8 mouse cellular contexts compared by ENCODE assay signal in the genomic region with DNA sequence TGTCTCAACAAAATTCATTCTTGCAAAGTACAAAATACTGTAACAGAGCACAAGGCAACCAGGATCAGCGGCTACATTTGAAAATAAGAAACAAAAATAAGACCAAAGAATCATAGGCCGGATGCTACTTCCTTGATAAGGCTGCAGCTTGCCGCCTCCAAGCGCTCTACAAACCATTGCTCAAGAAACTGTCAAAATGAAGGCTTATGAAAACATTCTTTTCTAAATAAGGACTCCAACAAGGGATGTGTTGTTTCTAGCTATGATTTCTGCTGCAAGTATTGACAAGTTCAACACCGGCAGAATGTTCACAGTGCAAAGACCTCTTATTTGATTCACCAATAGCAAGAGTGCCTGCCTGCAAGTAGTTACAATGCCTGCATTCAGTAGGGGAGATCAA. TPM values are rescaled to one million over a fixed set of nuclear protein-coding genes. Genes with fewer than 3 reads are reported as not detected.
DNase-seq lines count a peak whose midpoint lies in the region; ATAC-seq and TF ChIP-seq lines count a peak whose summit lies in the region.

No protein-coding gene starts in this region.

- peak overlapping the region; percentile 40; the same call in 1 of the 2 replicates for H3K27ac ChIP-seq in left cerebral cortex, adult 2 months
- H3K27ac ChIP-seq in bone marrow macrophage, adult 2 months (ENCODE audit: insufficient read depth, low read depth, low read length): no peak overlapping the region
- peak overlapping the region; percentile 92; the same call in 1 of the 2 replicates for H3K27ac ChIP-seq in hindbrain, embryonic 15.5 days (replicated peaks)
- H3K27ac ChIP-seq in macrophage: no peak overlapping the region

- H3K36me3 ChIP-seq in hindbrain, embryonic 15.5 days: no peaks in the 10 kb centered on the region
- H3K36me3 ChIP-seq in macrophage (ENCODE audit: inconsistent target): no peaks in the 10 kb centered on the region

- peaks cover 57% of the 10 kb centered on the region for H3K79me2 ChIP-seq in macrophage (ENCODE audit: inconsistent target)

- DNase-seq in left cerebral cortex, adult 2 months (ENCODE audit: extremely low spot score in 1 of 2, low spot score in 2 of 2): no peak
- no peak for DNase-seq in left cerebral cortex, adult 18-20 months (ENCODE audit: low spot score in 2 of 2)
- no peak for DNase-seq in retina, postnatal 1 day
- DNase-seq in spleen, postnatal 36 days (ENCODE audit: low spot score in 2 of 2): no peak

- no peak for ATAC-seq in hindbrain, embryonic 15.5 days (ENCODE audit: low FRiP score, low read depth)
- no peak for ATAC-seq in granulocyte monocyte progenitor cell, adult 5-6 weeks (replicated peaks; ENCODE audit: poor library complexity, severe bottlenecking)

- H3K4me1 ChIP-seq in bone marrow macrophage, adult 2 months (ENCODE audit: control insufficient read depth, insufficient read depth, low read length): peaks cover 14% of the 10 kb centered on the region
- H3K4me1 ChIP-seq in hindbrain, embryonic 15.5 days (replicated peaks): peaks cover 29% of the 10 kb centered on the region

- peak overlapping the region; percentile 96 for H3K4me3 ChIP-seq in left cerebral cortex, adult 2 months
- peak overlapping the region; percentile 96 for H3K4me3 ChIP-seq in bone marrow macrophage, adult 2 months (ENCODE audit: insufficient read depth, low read length)
- H3K4me3 ChIP-seq in hindbrain, embryonic 15.5 days: peak overlapping the region; percentile 85
- H3K4me3 ChIP-seq in macrophage (ENCODE audit: inconsistent target): peak overlapping the region; percentile 39

- H3K9me3 ChIP-seq in hindbrain, embryonic 15.5 days: no peaks in the 10 kb centered on the region

- no peak for TF ChIP-seq CTCF in left cerebral cortex, adult 2 months (IDR thresholded peaks at IDR 0.05)
- no peak for TF ChIP-seq CTCF in bone marrow macrophage, adult 2 months (IDR thresholded peaks at IDR 0.05; ENCODE audit: low read depth, low read length)

- peak overlapping the region; percentile 83 for H3K9ac ChIP-seq in hindbrain, embryonic 15.5 days

- 43% methylated on average over 5 of the region's 5 CpGs for WGBS in hindbrain, embryonic 15.5 days
- WGBS in macrophage (ENCODE audit: missing documents): 13% methylated on average over 5 of the region's 5 CpGs

- H3K4me2 ChIP-seq in hindbrain, embryonic 15.5 days: peak overlapping the region; percentile 63

- H3K27me3 ChIP-seq in hindbrain, embryonic 15.5 days: peaks cover 4% of the 10 kb centered on the region; the same call in 1 of the 2 replicates

- no peak for TF ChIP-seq POLR2A in bone marrow macrophage, adult 2 months (IDR thresholded peaks at IDR 0.05; ENCODE audit: borderline replicate concordance, low read depth, low read length)

- intact Hi-C loops in left cerebral cortex, adult 2 months (cut with DNase I): loop anchor here (2.0 to 5.0 kb wide), 3 partner anchors 32 to 122 kb away; a partner anchor contains a TSS

RNA-seq across cellular contexts. Expression of a gene that starts 1.8 kb away (rescaled TPM):
- total RNA-seq in left cerebral cortex, adult 2 months (2021): 10 to 100 TPM; 62.7 to 81.6 TPM
- total RNA-seq in left cerebral cortex, adult 18-20 months (2021): 10 to 100 TPM; 54.2 to 57.5 TPM
- 44.5 and 47.9 TPM in 2 replicates for polyA plus RNA-seq in bone marrow macrophage, adult 2 months (2012; ENCODE audit: insufficient read depth, insufficient read length, missing spikeins)
- 40.1 and 43.1 TPM in 2 replicates for polyA plus RNA-seq in hindbrain, embryonic 15.5 days (2015; fragmentation: Nextera tagmentation; extraction: Ambion mirVana)
- total RNA-seq in macrophage (2018; cell fraction: chromatin; rRNA removed): 100 to 1,000 TPM; 133 to 238 (median 201) TPM
- total RNA-seq in macrophage (2018; cell fraction: cytosol; rRNA removed): 10 to 100 TPM; 24.0 to 49.5 (median 37.3) TPM
- 100 to 1,000 TPM in 18 of 26 experiments, 10 to 100 TPM in 8; 75.0 to 147 (median 113) TPM for total RNA-seq in macrophage (2018; cell fraction: nucleus; rRNA removed)
- polyA plus RNA-seq in macrophage (2018): 21.3 to 35.6 TPM (median 24.3 TPM) in 3 replicates
- total RNA-seq in granulocyte monocyte progenitor cell, adult 5-6 weeks (2014; fragmentation: Nextera tagmentation): 64.8 and 74.0 TPM in 2 replicates
- 75.9 and 87.8 TPM in 2 replicates for total RNA-seq in granulocyte monocyte progenitor cell, adult 5-6 weeks (2017)

RNA-seq across cellular contexts. Expression of a gene that starts 37.9 kb away (rescaled TPM):
- total RNA-seq in left cerebral cortex, adult 2 months (2021): 100 to 1,000 TPM; 450 to 470 TPM
- 100 to 1,000 TPM; 465 to 497 TPM for total RNA-seq in left cerebral cortex, adult 18-20 months (2021)
- 234 and 286 TPM in 2 replicates for polyA plus RNA-seq in bone marrow macrophage, adult 2 months (2012; ENCODE audit: insufficient read depth, insufficient read length, missing spikeins)
- 342 and 344 TPM in 2 replicates for polyA plus RNA-seq in hindbrain, embryonic 15.5 days (2015; fragmentation: Nextera tagmentation; extraction: Ambion mirVana)
- total RNA-seq in macrophage (2018; cell fraction: chromatin; rRNA removed): 100 to 1,000 TPM in 15 of 26 experiments, 10 to 100 TPM in 11; 40.4 to 169 (median 109) TPM
- total RNA-seq in macrophage (2018; cell fraction: cytosol; rRNA removed): 100 to 1,000 TPM; 154 to 303 (median 204) TPM
- total RNA-seq in macrophage (2018; cell fraction: nucleus; rRNA removed): 100 to 1,000 TPM in 20 of 26 experiments, 10 to 100 TPM in 6; 62.9 to 200 (median 147) TPM
- polyA plus RNA-seq in macrophage (2018): 189 to 360 TPM (median 233 TPM) in 3 replicates
- 197 and 204 TPM in 2 replicates for total RNA-seq in granulocyte monocyte progenitor cell, adult 5-6 weeks (2014; fragmentation: Nextera tagmentation)
- 272 and 305 TPM in 2 replicates for total RNA-seq in granulocyte monocyte progenitor cell, adult 5-6 weeks (2017)

Comparison
In these comparisons a context has a peak if more than half of its experiments do, and no peak if none do; other contexts are left out.
1. H3K27ac ChIP-seq: peak in left cerebral cortex, adult 2 months (single experiment) and hindbrain, embryonic 15.5 days (single experiment); none in bone marrow macrophage, adult 2 months (single experiment) and macrophage (single experiment).
2. H3K4me3 ChIP-seq: peak in every context shown above with its lines; median percentile 96 in left cerebral cortex, adult 2 months; 96 in bone marrow macrophage, adult 2 months; 85 in hindbrain, embryonic 15.5 days; 39 in macrophage.